Mouse (Mus musculus): ENCODE results near the gene B9d1.

B9d1 gene

DNA sequence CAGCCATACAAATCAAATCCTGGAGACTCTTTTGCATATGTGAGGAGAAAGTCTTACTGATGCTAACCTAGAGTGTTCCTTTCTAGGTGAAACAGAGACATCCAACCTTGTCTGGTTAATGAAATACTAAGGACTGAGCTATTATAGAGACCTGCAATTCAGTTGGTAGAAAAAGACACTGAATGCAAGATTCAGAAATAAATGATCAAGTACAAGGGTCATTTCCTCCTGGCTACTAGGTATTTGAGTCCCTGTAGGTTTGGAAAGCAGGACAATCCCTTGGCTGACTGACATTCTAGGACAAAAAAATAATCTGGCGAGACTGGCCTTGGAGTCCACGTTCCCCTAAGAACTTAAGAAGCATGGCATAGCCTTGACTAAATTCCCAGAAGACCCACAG lies 40.6 kb downstream of the B9d1 start:
- no peak for DNase-seq

DNA sequence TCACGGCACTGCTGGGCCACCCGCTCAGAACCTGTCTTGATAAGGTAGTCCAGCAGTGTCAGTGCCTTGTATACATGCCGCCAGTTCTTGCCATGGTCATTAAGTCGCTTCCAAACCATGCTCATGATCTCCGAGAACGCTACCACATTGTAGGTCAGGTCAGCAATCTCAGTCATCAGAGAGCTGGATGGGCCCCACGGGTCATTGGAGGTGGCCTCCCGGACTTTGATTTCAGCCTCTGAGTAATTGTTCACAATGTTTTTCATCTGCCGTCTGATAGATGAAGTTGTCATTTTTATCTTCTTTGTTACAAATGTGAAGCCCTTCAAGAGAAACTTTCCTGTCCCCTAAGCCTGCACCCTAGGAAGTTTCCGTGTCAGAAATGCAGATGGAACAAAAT lies 41.5 kb downstream of the B9d1 start:
- DNase-seq: no peak

DNA sequence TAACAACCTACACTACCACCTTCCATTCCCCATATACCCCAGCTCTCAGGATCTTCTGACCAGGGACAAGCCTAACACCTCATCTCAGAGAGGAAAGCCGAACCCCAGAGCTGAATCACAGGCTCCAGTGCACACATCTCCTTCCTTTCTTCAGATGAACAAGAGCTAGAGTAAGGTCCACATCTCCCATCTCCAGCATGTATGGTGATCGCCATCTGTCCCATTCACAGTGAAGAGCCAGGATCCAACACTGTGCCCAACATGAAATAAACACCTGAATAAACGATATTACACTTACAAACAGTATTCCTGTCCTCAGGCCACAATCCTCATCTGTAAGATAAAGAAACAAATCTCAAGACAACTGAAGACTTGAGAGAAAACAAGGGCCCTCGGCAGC lies 42.8 kb downstream of the B9d1 start:
- no peak for DNase-seq

DNA sequence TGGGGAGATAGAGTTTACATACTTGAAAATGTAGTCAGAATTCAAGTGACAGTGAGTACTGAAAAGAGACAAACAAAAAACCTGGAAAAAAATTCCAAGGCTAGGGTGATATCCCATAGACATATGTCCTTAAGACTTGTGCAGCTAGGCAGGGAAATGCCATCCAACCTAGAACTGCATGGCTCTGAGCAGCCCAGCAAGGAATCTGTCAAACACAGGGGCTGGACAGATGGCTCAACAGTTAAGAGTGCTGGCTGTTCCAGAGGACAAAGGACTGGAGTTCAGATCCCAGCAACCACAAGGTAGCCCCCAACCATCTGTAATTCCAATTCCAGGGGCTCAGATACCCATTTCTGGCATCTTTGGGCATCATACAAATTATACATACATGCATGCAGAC lies 45.7 kb downstream of the B9d1 start:
- DNase-seq: no peak

DNA sequence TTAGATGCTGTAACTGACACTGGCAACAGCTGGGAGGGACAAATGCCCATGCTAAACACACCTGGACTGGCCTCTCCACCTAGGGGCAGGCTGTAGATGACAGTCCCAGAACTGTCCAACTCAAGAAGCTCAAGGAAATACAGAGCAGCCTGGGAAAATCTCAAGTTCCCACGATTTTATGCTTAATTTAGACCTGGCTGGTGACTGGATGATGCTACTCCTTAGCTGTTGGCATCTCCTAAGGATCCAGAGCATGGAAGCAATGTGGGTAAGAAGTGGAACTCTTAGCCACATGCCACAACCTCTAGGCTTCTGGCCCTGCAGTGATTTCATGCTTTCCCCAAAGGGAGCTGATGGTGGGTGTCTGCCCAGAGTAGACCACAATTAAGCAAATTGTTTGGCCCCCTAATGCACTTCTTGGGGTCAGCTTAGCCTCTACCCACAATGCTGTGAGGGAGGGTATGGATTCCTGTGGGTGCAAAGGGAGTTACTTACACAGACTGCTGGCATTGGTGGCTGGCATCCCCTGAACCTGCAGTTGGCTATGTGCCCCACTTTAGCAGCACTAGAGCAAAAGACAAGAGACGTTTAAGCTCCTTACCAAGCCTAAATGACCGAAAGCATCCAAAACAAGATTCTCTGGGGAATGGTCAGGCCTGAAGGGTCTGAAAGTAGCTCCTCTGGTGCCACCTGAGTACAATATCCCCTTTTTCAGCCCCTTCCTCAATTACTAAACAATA lies 48.2 kb downstream of the B9d1 start:
- DNase-seq: no peak

DNA sequence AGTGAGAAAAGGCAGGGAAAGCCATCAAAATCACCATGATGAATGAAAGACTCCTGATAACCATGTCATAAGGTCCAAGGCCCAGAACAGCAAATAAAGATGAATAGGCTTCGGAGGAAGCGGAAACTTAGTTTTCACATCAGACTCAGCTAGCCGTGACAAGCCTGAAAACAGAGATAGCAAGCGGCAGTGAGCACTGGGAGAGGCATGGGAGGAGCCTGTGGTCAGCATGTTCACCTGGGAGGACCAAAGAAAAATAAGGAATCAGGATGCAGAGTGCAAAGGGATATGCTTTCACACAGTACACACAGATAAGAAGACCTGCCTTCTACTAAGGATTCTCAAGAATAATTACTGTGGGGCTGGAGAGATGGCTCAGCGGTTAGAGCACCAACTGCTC lies 54.6 kb downstream of the B9d1 start:
- DNase-seq: no peak

DNA sequence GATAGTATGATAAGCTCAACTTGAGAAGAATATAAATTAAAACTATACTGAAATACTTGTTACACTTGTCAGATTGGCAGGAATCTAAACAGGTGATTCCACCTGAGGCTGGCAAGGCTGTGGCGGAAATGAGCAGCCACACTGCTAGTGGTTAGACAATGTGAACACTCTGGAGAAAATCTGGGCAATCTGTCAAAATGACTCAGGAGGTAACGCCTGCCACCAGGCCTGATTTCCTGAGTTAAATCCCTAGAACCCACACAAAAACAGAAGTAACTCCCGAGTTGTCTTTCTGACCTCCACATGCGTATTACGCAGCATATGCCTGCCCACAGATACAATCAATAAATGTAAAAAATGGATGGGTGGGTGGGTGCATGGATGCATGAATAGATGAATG lies 57.5 kb downstream of the B9d1 start:
- no peak for DNase-seq
